Mouse (Mus musculus) thymus, postnatal 0 days (tissue): ENCODE results near the gene Ctsd. TPM values are rescaled to one million over a fixed set of nuclear protein-coding genes. Genes with fewer than 3 reads are reported as not detected.

Experiments
- DNase-seq: peaks from one replicate; pipeline ENCODE4 v3.0.0-alpha.2; 2015; ENCODE audit warnings: low spot score
- polyA plus RNA-seq: library from polyadenylated mRNA; unstranded; fragments of >200 nt; fragmentation: Nextera tagmentation; extraction: Ambion mirVana; gene quantifications from 2 replicates; pipeline ENCODE4 v1.2.1, GENCODE M21; 2015

The Ctsd gene
- polyA plus RNA-seq, 1 experiment from 2014 or later, result 395 TPM

DNA sequence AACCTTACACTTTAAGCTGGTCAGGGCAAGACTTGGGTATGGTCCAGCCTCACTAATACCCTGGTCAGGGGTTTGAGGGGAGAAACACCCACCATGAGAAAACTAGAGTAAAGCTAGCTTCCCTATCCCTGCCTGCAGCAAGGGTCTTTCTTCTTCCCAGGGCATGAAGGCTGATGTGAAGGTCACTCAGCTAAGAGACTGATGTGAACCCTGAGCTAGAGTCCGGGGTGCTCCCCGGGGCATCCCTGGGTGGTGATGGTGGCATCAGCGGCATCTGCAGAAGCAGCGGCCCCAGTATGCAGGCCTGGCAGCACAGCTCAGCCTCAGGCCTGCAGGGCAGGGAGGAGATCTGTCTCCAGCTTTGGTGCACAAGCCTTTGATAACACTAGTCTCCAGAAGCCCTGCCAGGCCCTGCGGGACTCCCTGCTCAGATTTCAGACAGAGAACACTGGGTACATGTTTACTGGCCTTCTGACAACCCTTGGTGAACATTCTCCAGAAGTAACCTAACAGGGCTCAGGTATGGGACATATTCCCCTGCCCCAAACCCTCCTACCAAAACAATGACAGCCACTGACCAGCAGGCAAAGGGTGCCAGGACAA is 13.3 kb downstream of the Ctsd start:
- no peak for DNase-seq

DNA sequence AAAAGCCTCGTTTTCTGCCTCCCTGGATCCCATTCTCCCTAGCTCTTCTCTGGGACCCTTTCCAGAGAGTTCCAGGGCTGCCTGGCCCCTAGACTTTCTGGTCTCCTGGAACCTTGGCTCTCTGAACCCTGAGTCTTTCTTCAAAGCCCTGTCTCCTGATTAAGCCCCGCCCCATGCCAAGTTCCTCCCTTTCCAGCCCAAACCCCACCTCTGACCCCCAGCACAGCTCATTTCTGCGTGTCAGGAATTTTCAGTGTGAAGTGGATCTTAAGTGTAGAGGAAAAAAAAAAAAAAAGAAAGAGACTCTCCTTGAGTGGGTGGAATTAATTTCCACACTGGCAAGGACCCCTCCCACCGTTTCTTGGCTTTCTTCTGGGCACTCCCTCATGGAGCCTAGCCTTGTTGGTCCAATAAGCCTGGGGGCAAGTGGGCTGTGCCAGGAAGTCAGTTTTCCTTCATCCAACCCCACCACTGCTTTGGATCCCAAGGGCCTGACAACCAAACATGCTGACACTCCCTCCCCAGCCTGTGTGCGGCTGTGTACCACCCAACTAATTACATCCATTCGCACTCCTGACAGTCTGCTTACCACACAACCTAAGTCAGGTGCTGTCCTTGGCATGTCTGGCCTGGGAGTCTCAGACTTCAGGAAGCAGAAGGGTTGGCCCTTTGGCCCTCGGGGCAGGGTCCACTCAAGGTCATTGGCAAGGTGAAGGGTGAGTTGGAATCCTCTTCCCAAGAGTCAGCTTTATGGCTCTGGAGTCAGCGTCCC is 14.0 kb downstream of the Ctsd start, which contains the start of gene Ifitm10:
Gene Ifitm10, minus strand, starts transcription at position 113 of the 772 bp plus-strand sequence.
- no peak for DNase-seq

DNA sequence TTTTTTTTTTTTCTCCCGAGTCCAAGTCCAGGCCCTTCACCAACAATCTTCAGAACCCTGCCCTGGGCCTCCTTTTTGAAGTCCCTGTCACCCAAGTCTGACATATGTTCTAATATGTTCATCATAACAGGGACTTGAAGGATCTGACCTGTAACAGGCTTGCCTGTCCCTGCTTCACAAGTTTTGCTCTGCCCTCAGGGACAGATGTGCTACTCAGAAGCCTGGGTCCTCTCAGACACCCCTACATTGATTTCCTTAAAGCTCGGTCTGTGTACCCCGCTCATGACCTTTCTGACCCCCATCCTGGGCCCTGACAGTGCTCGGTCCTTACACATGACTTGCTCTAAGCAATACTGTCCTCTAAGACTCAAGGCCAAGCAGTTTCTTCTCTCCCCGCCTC is 14.8 kb downstream of the Ctsd start:
- DNase-seq, result no peak

DNA sequence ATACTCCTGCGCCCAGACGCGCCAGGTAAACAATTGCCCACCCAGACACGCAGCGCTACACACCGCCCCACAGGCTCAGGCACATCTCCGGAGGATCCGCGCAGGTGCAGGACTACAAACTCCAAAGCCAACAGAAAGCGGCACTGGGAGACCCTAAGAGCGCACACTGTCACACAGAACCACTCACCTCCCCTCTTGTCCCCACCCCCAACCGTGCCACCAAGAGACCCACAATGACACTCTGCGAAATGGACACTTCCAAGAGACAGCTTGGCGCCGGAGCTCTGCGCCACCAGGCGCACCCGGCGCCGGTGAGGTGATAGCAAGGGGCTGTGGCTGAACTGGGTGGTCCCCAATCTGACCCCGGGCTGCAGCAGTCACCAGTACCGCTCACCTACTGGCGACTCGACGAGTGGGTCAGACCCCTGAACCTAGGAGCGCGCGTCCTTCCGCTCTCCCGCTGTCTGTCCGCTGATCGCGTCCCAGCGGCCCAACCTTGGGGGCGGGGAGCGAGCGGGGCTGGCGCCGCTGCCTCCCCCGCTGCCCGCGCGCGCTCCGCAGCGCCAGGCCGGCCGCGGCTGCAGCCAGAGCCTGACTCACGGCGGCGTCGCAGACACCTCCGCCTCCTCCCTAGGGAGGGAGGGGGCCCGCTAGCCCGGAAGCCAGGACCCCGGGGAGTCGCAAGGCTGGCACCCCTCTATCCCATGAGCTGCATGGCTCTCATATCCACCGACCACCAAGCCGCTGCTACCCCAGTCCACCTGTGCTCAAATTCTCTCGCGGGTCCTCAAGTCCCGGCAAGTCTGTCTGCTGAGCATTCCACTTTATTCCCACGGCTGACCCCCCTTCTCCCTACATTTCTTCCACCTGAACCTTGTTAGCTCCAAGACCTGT is 15.8 kb downstream of the Ctsd start:
- peak; percentile 46 for DNase-seq

DNA sequence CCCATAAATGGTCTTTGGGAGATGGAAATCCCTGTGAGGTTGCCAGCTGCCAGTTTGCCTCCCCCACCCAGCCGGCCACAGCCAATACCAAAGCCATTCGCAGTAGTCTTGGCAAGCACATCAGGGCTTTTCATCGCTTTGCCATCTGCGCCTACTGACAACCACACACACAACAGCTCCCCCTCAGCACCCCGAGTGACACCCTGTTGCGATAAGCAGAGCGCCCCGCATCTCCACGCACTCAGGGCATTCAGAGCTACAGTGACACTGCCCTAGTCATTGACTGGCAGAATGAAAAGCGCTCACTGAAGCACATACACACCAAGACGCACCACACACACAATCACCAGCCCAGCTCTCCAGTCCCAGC is 16.5 kb downstream of the Ctsd start:
- no peak for DNase-seq

DNA sequence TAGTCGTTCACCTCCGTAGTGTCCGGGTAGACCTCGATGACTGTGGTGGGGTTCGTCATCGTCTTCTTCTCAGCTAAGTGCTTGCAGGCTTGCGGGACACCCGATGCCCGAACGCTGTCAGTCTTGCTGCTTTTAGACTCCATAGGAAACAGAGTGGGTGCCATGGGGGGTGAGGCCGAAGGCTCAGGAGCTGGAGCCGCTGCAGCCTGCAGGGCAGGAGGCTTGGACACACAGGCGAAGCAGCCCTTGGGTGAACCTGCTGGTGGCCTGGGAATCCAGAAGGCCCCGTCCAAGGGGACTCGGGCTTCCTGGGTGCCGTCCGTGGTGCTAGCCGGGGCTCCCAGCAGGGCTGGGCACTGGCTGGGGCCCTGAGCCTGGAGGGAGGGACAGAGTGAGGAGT is 16.9 kb downstream of the Ctsd start:
- no peak for DNase-seq

DNA sequence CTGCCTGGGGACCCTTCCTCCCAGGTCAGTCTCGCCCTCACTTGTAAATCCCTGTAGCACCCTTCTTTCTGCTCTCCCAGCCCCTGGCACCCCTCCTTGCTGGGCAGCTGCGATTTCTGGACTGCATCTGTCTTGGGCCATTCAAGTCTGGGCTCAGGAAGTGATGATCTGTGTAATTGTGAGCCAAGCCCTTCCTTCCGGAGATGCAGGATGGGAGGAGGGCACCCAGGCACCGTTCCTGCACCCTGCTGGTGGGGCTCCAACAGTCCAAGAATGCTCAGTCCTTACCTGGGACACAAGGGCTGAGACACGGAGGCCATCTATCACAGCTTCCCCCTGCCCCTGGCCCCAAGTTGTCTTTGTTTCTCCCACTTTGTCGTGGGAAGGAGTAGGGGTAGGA is 18.0 kb downstream of the Ctsd start:
- DNase-seq, result no peak

DNA sequence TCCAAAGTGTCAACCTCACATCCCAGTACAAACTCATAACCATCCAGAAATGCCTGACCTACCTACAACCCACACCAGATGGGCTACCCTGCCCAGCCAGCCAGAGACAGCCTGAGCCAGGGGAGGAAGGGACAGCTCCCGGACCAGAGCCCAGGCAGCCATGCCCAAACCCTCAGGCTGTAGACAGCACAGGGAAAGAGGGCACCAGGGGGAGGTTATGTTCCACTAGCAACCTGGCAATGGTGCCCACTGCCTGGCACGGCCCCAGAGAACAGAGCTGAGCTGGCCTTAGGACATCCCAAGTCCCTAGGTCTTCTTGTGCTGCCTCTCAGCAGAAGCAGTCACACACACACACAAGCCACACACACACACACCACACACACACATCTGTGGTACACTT is 19.0 kb downstream of the Ctsd start:
- DNase-seq, result no peak

DNA sequence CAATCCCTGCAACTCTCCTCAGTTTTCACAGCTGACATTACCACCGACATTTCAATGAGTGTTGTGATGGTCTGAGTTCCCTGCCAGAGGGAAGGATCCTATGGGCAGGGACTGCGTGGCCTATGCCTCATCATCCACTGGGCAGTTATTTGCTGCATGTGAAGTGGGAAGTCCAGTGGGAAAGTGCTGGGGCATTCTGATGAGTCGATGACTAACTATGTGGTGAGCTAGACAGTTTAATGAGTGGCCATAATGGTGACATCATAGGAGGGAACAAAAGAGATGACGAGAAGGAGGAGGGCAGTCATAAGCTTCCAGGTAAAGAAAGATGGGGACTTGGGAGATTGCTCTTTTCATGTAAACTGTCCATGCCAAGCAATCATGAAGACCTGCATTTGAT is 24.7 kb downstream of the Ctsd start:
- DNase-seq, result no peak

DNA sequence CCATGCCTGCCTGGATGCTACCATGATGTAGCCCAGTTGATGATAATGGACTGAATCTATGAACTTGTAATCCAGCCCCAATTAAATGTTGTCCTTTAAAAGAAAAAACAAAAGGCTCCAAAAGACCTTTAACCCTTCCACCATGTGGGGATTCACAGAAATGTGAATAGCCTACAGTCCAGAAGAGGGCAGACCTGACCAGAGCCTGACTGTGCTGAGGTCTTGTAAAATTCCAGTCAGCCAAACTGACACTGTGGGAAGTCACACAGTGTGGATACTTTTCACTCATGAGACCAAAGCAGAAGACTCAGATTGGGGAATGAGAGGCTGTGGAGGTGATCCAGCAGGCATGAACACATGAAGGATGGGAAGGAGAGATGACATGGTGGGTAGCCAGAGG is 27.1 kb downstream of the Ctsd start:
- no peak for DNase-seq

DNA sequence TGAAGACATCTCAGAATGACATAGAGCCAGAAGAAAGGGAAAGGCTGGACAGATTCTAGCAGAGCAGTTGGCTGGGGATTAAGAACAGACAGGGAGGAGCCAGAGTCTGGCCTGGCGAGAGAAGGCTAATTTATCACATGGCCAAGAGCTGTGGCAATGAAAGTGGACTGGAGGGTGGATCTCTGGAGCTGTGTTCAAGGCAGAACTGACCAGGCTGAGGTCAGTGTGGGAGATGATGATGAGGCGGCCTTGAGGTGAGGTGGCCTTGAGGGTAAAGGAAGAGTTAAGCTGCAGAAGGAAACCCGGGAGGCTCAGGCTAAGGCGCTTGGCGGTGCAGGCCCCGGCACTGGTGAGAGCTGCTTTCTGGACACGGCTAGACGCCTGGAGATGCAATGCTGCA is 28.7 kb downstream of the Ctsd start:
- DNase-seq, result no peak

DNA sequence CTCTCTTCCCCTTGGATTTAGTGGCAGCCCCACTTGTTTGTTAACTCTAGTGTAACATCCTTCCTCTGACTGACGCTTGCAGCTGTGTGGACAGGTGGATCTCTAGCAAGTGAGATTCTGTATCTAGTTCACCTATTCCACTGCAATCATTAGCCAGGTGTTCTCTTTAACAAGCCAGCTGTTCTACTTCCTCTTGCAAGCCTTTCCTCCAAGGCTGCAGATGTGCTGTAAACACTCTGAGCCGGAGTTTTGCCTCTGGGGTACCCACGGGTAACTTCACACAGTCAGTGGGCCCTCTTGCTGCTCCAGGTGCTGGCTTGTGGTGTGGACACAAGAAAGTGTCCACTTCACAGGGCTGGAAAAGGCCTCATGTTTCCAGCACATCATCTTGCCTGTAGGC is 30.3 kb downstream of the Ctsd start:
- DNase-seq, result peak; percentile 76

DNA sequence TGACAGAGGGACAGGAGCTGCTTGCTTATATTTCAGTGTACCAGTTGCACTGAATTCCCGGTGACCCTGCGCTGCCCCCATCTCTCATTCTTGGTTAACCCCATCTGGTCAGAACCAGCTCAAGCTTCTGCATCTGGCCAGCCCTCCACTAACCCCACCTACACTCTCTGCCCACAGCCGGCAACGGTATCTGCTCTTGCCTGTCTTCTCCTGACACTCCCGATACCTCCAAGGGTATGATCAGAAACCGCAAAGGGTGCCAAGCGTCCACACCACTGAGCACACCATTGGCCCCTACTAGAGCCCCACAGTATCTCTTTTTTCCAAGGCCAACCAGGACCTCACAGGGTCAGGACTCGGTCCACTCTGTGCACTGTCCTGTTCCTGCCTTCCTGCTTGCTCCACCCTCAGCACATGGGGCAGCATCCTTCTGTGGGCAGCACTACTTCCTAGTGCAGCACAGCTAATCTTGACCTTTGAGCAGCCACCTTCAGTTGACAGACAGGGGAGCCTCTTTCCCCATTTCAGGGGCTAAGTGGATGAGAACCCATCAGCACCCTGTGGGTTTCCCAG is 33.1 kb downstream of the Ctsd start:
- DNase-seq, result no peak

DNA sequence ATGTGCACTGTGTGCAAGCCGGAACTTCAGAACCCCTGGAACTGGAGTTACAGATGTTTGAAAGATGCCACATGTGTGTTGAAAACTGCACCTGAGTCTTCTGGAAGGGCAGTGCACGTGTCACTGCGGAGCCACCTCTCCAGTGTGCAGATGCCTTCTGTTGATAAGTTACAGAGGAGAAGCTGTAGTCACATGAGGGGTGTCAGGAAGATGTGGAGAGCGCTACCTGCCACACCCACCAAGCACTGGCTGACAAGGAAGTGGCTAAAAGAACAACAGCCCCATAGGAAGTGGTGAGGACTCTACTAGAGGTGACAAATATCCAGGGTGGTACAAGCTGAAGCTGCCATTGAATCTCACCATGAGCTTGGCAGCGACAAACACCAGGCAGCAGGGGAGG is 34.0 kb downstream of the Ctsd start:
- peak; percentile 90 for DNase-seq

DNA sequence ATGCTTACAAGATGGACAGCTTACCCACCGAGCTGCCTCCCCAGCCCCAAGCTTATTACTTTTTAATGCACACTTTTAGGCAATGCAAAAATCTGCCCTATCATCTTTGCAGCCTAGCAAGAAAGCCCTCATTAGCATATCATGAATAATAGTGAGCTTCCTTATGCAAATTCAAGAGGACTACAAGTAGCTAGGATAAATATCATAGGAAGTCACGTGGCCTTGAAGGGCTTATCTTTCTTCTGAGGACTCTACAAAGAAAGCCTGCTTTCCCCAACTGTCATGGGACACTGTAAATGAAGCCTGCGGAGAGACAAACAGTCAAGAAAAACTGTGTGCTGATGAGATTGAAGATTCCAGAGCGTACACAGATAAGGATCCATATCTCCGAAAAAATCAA is 36.3 kb downstream of the Ctsd start:
- peak; percentile 41 for DNase-seq

DNA sequence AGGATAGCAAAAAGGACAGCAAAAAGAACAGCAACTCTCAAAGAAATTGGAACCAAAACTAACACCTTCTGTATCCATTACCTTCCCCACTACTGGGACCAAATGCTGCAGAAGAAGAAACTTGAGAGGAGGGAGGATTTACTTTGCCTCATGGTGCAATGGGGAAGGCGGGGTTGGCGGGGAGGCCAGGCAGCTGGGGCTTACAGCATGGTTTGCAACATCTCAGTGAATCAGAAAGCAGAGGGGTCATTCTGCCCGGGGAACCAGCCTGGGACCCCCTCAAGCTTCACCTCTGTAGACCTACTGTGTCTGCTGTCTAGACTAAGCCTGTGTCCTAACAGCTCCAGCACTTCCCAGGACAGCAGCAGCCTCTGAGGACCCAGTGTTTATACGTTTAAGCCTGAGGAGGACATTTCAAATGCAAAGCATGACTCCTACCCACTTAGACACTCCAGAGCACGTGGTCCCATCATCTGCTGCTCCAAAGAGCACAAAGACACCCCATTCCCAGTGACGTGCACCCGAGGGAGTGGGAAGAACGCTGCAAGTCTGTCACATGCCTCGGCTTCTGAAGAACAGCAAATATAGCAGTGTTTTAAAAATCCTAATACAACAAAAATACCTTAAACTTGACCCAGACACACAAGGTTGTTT is 38.4 kb downstream of the Ctsd start:
- no peak for DNase-seq

DNA sequence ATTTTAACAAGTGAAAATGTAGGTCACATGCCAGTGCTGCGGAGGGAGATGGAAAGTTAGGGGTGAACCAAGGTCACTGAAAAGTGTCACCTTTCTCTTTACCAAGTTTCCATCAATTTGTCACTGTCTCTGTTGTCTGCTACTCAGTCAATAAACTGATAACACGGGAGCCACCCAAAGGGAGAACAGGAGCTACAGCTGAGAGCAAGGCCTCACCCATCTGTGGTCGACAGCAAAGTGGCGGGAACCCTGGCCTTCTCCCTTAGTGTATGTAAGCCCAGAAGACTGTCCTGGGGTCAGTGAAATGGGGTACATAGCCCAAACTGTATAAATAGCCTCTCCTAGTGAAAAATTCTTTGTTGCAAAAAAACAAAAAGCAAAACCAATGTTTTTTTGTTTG is 40.3 kb downstream of the Ctsd start:
- DNase-seq, result no peak

DNA sequence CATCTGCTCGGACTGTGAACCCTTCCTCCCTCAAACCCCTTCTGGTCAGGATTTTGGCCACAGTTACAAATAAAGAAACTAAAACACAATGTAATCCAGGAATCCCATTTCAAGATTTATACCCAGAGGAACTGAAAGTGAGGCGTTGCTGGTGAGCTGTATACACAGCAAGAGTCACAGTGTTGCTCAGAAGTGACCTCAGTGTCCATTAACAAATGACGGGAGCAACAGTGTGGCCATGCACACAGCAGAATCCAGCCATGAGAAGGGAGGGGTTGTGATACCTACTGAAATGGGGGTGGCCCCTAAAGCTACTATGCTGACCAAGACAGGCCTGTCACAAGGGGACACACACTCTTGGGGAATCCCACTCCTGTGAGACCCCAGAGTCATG is 45.6 kb downstream of the Ctsd start:
- no peak for DNase-seq

DNA sequence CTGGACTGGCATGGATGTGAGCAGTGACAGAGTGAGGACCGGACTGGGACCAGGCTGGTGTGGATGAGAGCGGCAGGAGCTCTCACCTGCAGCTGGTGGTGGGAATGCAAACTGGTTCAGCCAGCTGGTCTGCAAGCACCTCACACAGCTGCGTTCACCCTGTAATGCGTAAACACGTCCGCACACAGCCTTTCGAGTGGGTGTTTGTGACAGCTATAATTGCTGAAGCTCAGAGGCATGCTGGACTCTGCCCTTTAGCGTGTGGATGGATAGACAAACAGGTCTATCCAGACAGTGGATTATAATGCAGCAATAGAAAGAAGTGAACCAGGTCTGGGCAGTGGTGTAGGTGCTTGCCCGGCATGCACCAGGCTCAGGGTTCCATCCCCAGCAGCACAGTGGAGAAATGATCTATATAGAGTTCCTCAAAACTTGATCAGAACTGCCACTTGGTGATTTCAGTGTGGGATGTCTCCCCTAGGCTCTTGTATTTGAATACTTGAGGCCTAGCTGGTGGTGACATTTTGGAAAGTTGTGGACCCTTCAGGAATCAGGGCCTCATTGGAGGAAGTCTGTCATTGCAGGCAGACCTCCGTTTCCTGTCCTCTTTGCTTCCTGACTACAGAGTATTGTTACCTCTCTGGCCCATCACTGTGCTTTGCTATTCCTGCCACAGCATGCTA is 46.1 kb downstream of the Ctsd start:
- DNase-seq, result peak; percentile 80

DNA sequence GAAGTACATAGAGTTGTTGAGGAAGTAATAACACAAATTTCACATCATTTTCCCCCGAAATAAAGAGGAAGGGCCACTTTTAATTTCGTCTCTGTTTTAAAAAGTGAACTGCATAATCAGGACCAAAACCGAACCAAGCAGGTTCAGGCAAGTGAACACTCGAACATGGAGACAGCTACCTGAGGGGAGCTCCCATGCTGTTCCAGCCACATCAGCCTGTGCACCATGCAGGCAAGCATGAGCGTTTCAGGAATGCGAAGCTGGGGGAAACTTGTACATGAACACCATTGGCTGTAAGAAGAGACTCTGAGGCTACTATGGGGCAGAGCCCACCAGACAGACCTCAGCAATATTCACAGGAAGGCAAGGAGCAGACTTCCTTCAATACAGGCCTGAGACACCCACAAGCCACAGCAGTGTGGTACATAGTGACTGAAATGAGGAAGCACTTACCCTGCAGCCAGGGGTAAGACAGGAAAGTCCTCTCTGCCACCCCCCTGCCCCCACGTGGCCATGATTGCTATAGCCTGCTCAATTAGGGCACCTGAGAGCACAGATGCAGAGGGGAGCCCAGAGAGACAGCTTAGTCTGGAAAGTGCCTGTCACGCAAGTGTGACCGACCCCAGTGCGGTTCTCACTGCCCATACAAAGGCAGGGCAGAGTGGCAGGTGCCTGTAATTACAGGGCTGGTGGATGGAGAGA is 47.4 kb downstream of the Ctsd start:
- peak; percentile 77 for DNase-seq
